In the genomic region with DNA sequence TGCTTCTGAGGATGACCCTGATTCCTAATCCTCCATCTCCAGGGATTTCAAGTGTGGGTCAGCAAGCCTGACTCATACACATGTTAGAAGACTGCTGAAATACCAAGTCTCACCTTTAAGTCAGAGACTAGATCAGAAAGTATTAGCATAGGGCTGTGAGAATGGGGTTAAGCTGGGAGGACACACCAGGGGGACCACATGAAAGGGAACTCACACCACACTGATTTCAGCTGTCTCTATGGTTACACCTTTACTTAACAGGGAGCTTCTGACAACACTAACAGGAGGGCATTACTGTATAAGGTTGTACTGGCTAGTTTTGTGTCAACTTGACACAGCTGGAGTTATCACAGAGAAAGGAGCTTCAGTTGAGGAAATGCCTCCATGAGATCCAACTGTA, we compare ENCODE assay signal across 20 mouse cellular contexts. TPM values are rescaled to one million over a fixed set of nuclear protein-coding genes. Genes with fewer than 3 reads are reported as not detected.
A peak's percentile ranks its signal among the peaks of the same experiment; 100 is the strongest.
DNase-seq lines count a peak whose midpoint lies in the region.
"Had no signal": no experiment of that assay in that cellular context is flagged by ENCODE, and none has a peak within 500 bp of the region (broad histone marks: within the 10 kb centered on the region; RNA-seq: fewer than 3 reads in every experiment).

No protein-coding gene starts in this region.

- 0 out of 2 replicates have a peak overlapping the region, but pooled peaks have one; percentile 12 for H3K27ac ChIP-seq in brown adipose tissue, adult 24 weeks (replicated peaks; ENCODE audit: low read depth, low read length)
- H3K27ac ChIP-seq: embryonic facial prominence, embryonic 12.5 days; embryonic facial prominence, embryonic 15.5 days; forebrain, embryonic 15.5 days; hindbrain, embryonic 10.5 days; hindbrain, embryonic 13.5 days had no signal

- H3K4me1 ChIP-seq in brown adipose tissue, adult 24 weeks (ENCODE audit: control insufficient read depth, insufficient read depth, insufficient read length, low read length), result peaks cover 32% of the 10 kb centered on the region

- intact Hi-C loops in heart, postnatal 36 days (cut with DNase I), result no loop called here

- no peak overlapping the region for H3K4me3 ChIP-seq in brown adipose tissue, adult 24 weeks (ENCODE audit: insufficient read depth, low read depth, low read length)
- H3K4me3 ChIP-seq: embryonic facial prominence, embryonic 12.5 days; embryonic facial prominence, embryonic 15.5 days; forebrain, embryonic 15.5 days; hindbrain, embryonic 10.5 days; hindbrain, embryonic 13.5 days had no signal

- peak; percentile 66 for DNase-seq in CD4-positive helper T cell, adult 2 months (ENCODE audit: low read depth, low spot score)
- DNase-seq in CD8-positive naive resting alpha-beta T cell, adult 2 months (ENCODE audit: low read depth in 2 of 2, low spot score in 2 of 2), result peak; percentile 31 to 56
- peak; percentile 37 to 59 for DNase-seq in natural killer cell, adult 2 months (ENCODE audit: low spot score in 2 of 2)
- DNase-seq in cerebellum, postnatal 36 days, result no peak
- DNase-seq in heart, postnatal 36 days, result no peak
- DNase-seq in cerebellum, adult 11-12 months, result no peak
- DNase-seq: adrenal gland, adult 2 months; adrenal gland, postnatal 14 days; cerebellum, adult 18-20 months; cerebellum, adult 9-10 months; cerebellum, postnatal 14 days; gastrocnemius, postnatal 14 days; heart, adult 11 months; kidney, adult 18-20 months had no signal

RNA-seq across cellular contexts. Expression of a gene that starts 5.8 kb away (rescaled TPM):
- 62.2 and 89.1 TPM in 2 replicates for polyA plus RNA-seq in brown adipose tissue, adult 24 weeks (2012; ENCODE audit: insufficient read depth, insufficient read length, missing spikeins)
- 100 to 1,000 TPM; 135 to 140 TPM for total RNA-seq in heart, postnatal 36 days (2021)

RNA-seq across cellular contexts. Expression of a gene that starts 23.3 kb away (rescaled TPM):
- polyA plus RNA-seq in brown adipose tissue, adult 24 weeks (2012; ENCODE audit: insufficient read depth, insufficient read length, missing spikeins), result 50.9 and 79.9 TPM in 2 replicates
- total RNA-seq in heart, postnatal 36 days (2021), result 10 to 100 TPM; 56.8 to 57.4 TPM

RNA-seq across cellular contexts. Expression of a gene that starts 41.6 kb away (rescaled TPM):
- 6.1 and 11.2 TPM in 2 replicates for polyA plus RNA-seq in brown adipose tissue, adult 24 weeks (2012; ENCODE audit: insufficient read depth, insufficient read length, missing spikeins)
- total RNA-seq in heart, postnatal 36 days (2021), result 10 to 100 TPM; 17.1 to 17.9 TPM

Comparison
In these comparisons a context has a peak if more than half of its experiments do, and no peak if none do; other contexts are left out.
1. DNase-seq: peak in CD4-positive helper T cell, adult 2 months (single experiment), CD8-positive naive resting alpha-beta T cell, adult 2 months (2 of 2) and natural killer cell, adult 2 months (2 of 2); none in cerebellum, postnatal 36 days (0 of 2), heart, postnatal 36 days (0 of 2) and cerebellum, adult 11-12 months (single experiment).